Mouse (Mus musculus): ENCODE measurements around the gene Lamc2.

- TF ChIP-seq CTCF (IDR thresholded peaks at IDR 0.05; ENCODE audit: control insufficient read depth, insufficient read depth, low read length) (no peak), POLR2A (IDR thresholded peaks at IDR 0.05; ENCODE audit: borderline replicate concordance, control insufficient read depth, low read depth, low read length) (no peak)
These were observed 33.7 kb downstream of the Lamc2 start for GRCm38 (mm10) chr1:153152594-153152993.
